Mouse (Mus musculus) midbrain, embryonic 12.5 days (tissue): ENCODE results near the gene Ep300. TPM values are rescaled to one million over a fixed set of nuclear protein-coding genes. Genes with fewer than 3 reads are reported as not detected.
A peak's percentile ranks its signal among the peaks of the same experiment; 100 is the strongest.

Experiments used
- ATAC-seq: fragments of 200-750 bp; cut with Nextera tagmentation; 2 replicates; pipeline ENCODE4 v1.8.0; 2017; ENCODE audit warnings: low read depth, moderate TSS enrichment, moderate library complexity; ENCODE audit not compliant: low FRiP score
- H3K27ac ChIP-seq: fragments of 300-500 bp; sonication (generic); replicated peaks from 2 replicates; pipeline ENCODE4 v1.5.1; 2016; ENCODE audit warnings: mild to moderate bottlenecking
- H3K27me3 ChIP-seq: fragments of 300-500 bp; sonication (generic); 2 replicates; pipeline ENCODE4 v1.6.1; 2016; ENCODE audit warnings: mild to moderate bottlenecking
- H3K36me3 ChIP-seq: fragments of 300-500 bp; sonication (generic); 2 replicates; pipeline ENCODE4 v1.6.1; 2016
- H3K4me1 ChIP-seq: fragments of 300-500 bp; sonication (generic); 2 replicates; pipeline ENCODE4 v1.6.1; 2016
- H3K4me2 ChIP-seq: fragments of 300-500 bp; sonication (generic); replicated peaks from 2 replicates; pipeline ENCODE4 v1.6.1; 2016; ENCODE audit warnings: mild to moderate bottlenecking, moderate library complexity
- H3K4me3 ChIP-seq: fragments of 300-500 bp; sonication (generic); 2 replicates; pipeline ENCODE4 v1.5.1; 2016; ENCODE audit warnings: mild to moderate bottlenecking
- H3K9ac ChIP-seq: fragments of 300-500 bp; sonication (generic); replicated peaks from 2 replicates; pipeline ENCODE4 v1.6.1; 2016; ENCODE audit warnings: mild to moderate bottlenecking, moderate library complexity
- H3K9me3 ChIP-seq: fragments of 300-500 bp; sonication (generic); 2 replicates; pipeline ENCODE4 v1.6.1; 2016; ENCODE audit warnings: mild to moderate bottlenecking
- WGBS: fragments of 180-500 bp; shearing (Covaris S2); methylation state at CpG from one replicate; pipeline ENCODE4 v1.1.7; 2016; 5-methylcytosine and 5-hydroxymethylcytosine counted together
- polyA plus RNA-seq: library from polyadenylated mRNA; unstranded; fragments of >200 nt; fragmentation: Nextera tagmentation; extraction: Ambion mirVana; gene quantifications from 2 replicates; pipeline ENCODE4 v1.2.1, GENCODE M21; 2016

The Ep300 gene
- polyA plus RNA-seq: 27.2 and 30.9 TPM in 2 replicates

- H3K4me1 ChIP-seq: peaks cover 25% of the 10 kb centered on the region
- peaks cover 3% of the 10 kb centered on the region; the same call in 1 of the 2 replicates for H3K36me3 ChIP-seq
- peak within 1 kb of the TSS; percentile 82 for H3K4me2 ChIP-seq
- H3K27ac ChIP-seq: peak within 1 kb of the TSS; percentile 100
- H3K4me3 ChIP-seq: peak within 1 kb of the TSS; percentile 99
- peak; percentile 91 for ATAC-seq
- WGBS: under 1% methylated on average over 47 of the region's 68 CpGs
- no peaks in the 10 kb centered on the region for H3K9me3 ChIP-seq
- H3K9ac ChIP-seq: peak within 1 kb of the TSS; percentile 100
- no peaks in the 10 kb centered on the region for H3K27me3 ChIP-seq
These were observed at the start of gene Ep300 for GRCm38 (mm10) chr15:81584913-81585745. TSS of gene Ep300 (plus strand) at chr15:81585351.

DNA sequence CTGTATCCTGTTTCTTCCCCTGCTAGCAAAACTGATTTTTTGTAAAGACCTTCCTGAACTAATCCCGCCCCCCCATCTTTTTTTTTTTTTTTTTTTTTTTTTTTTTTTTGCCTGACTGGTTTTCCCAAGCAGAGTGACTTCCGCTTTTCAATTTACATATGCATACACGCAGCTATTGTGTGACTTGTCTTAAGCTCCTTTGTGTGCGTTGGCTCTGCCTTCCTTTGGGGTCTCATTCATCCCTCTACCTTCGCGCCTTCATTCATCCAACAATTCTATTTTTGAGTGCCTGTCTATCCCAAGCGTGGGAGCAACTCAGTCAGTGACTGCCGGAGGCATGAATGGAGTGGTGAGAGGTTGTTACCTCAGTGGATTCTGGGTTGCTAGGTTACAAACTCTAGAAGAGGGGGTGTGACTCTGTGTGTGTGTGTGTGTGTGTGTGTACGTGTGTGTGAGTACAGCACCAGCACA is 49.2 kb upstream of the Ep300 start:
- WGBS: 11% methylated on average over 9 of the region's 9 CpGs
- H3K27ac ChIP-seq: no peak overlapping the region
- H3K4me1 ChIP-seq: peaks cover 9% of the 10 kb centered on the region
- no peaks in the 10 kb centered on the region for H3K9me3 ChIP-seq
- H3K36me3 ChIP-seq: no peaks in the 10 kb centered on the region
- 0 out of 2 replicates have a peak overlapping the region, but pooled peaks have one; percentile 14 for H3K4me2 ChIP-seq
- peak; percentile 54; the same call in 1 of the 2 replicates for ATAC-seq
- H3K27me3 ChIP-seq: no peaks in the 10 kb centered on the region
- H3K4me3 ChIP-seq: no peak overlapping the region
- no peak overlapping the region for H3K9ac ChIP-seq

DNA sequence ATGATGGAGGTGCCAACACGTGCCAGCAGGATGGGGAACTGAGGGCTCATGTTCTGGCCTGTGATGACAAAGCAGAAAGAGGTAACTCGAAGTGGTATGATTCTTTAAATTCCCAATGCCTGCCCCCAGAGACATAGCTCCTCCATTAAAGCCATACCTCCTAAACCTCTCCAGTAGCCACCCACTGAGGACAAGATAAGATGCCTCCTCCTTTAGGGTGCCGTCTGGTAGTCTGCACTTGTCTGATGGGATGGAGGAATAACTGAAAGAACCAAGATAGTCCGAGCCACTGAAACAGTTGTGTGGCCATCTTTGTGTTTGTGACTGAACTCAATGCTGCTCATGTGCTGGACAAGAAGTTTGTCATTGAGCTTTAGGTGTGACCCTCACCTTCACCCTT is 47.0 kb upstream of the Ep300 start:
- WGBS: 89% methylated on average over 4 of the region's 4 CpGs
- Histone ChIP-seq H3K9ac (no peak overlapping the region), H3K27me3 (no peaks in the 10 kb centered on the region), H3K27ac (no peak overlapping the region), H3K4me3 (no peak overlapping the region), H3K4me2 (no peak overlapping the region), H3K36me3 (no peaks in the 10 kb centered on the region), H3K9me3 (no peaks in the 10 kb centered on the region), H3K4me1 (peaks cover 9% of the 10 kb centered on the region)
- no peak for ATAC-seq

- H3K27me3 ChIP-seq: no peaks in the 10 kb centered on the region
- no peak overlapping the region for H3K9ac ChIP-seq
- no peaks in the 10 kb centered on the region for H3K9me3 ChIP-seq
- ATAC-seq: no peak
- peaks cover 9% of the 10 kb centered on the region for H3K4me1 ChIP-seq
- H3K4me3 ChIP-seq: no peak overlapping the region
- H3K4me2 ChIP-seq: no peak overlapping the region
- H3K27ac ChIP-seq: no peak overlapping the region
- no peaks in the 10 kb centered on the region for H3K36me3 ChIP-seq
- 70% methylated on average over 2 of the region's 2 CpGs for WGBS
These were observed 45.6 kb upstream of the Ep300 start for GRCm38 (mm10) chr15:81539560-81539959.

GRCm38 (mm10) chr15:81544916-81545315 is 40.2 kb upstream of the Ep300 start:
- Histone ChIP-seq H3K4me2 (no peak overlapping the region), H3K27ac (no peak overlapping the region), H3K27me3 (no peaks in the 10 kb centered on the region), H3K4me3 (no peak overlapping the region), H3K36me3 (no peaks in the 10 kb centered on the region), H3K4me1 (no peaks in the 10 kb centered on the region), H3K9ac (no peak overlapping the region), H3K9me3 (no peaks in the 10 kb centered on the region)
- WGBS: 92% methylated on average over 2 of the region's 2 CpGs
- ATAC-seq: no peak

GRCm38 (mm10) chr15:81545387-81546176 is 39.6 kb upstream of the Ep300 start:
- Histone ChIP-seq H3K4me2 (no peak overlapping the region), H3K27ac (no peak overlapping the region), H3K4me3 (no peak overlapping the region), H3K9me3 (no peaks in the 10 kb centered on the region), H3K27me3 (no peaks in the 10 kb centered on the region), H3K9ac (no peak overlapping the region), H3K4me1 (no peaks in the 10 kb centered on the region), H3K36me3 (no peaks in the 10 kb centered on the region)
- no peak for ATAC-seq
- 84% methylated on average over 5 of the region's 5 CpGs for WGBS

GRCm38 (mm10) chr15:81553455-81553854 is 31.7 kb upstream of the Ep300 start:
- WGBS: 84% methylated on average over 1 of the region's 1 CpGs
- Histone ChIP-seq H3K9me3 (no peaks in the 10 kb centered on the region), H3K27ac (no peak overlapping the region), H3K4me2 (no peak overlapping the region), H3K27me3 (no peaks in the 10 kb centered on the region), H3K9ac (no peak overlapping the region), H3K36me3 (no peaks in the 10 kb centered on the region), H3K4me1 (no peaks in the 10 kb centered on the region), H3K4me3 (no peak overlapping the region)
- no peak for ATAC-seq

GRCm38 (mm10) chr15:81554558-81555297 is 30.4 kb upstream of the Ep300 start:
- no peaks in the 10 kb centered on the region for H3K9me3 ChIP-seq
- no peak overlapping the region for H3K27ac ChIP-seq
- H3K27me3 ChIP-seq: no peaks in the 10 kb centered on the region
- no peak overlapping the region for H3K4me3 ChIP-seq
- H3K9ac ChIP-seq: no peak overlapping the region
- ATAC-seq: no peak
- no peaks in the 10 kb centered on the region for H3K36me3 ChIP-seq
- no peaks in the 10 kb centered on the region for H3K4me1 ChIP-seq
- WGBS: 82% methylated on average over 18 of the region's 18 CpGs
- no peak overlapping the region for H3K4me2 ChIP-seq

DNA sequence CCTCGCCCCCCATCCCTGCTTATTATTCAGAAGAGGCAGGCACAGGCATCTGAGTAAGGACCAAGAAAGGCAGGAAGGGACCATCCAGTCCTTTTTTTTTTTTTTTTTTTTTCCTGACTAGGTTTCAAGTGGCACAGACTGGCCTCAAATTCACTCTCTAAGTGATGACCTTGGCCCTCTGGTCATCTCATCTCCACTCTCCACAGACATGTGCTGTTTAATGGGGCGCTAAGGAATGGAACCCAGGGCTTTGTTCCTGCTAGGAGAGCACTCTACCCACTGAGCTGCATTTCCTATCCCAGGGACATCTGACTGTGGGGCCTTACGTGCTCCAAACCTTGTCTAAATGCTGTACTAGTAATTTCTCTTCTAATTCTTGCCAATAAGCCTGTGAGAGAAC is 29.2 kb upstream of the Ep300 start:
- H3K4me2 ChIP-seq: no peak overlapping the region
- no peaks in the 10 kb centered on the region for H3K4me1 ChIP-seq
- H3K9ac ChIP-seq: no peak overlapping the region
- H3K36me3 ChIP-seq: no peaks in the 10 kb centered on the region
- H3K9me3 ChIP-seq: no peaks in the 10 kb centered on the region
- no peak for ATAC-seq
- H3K27me3 ChIP-seq: no peaks in the 10 kb centered on the region
- no peak overlapping the region for H3K27ac ChIP-seq
- WGBS: 78% methylated on average over 3 of the region's 3 CpGs
- H3K4me3 ChIP-seq: no peak overlapping the region

GRCm38 (mm10) chr15:81561501-81561900 is 23.6 kb upstream of the Ep300 start:
- Histone ChIP-seq H3K9ac (no peak overlapping the region), H3K4me3 (no peak overlapping the region), H3K27ac (no peak overlapping the region), H3K9me3 (no peaks in the 10 kb centered on the region), H3K36me3 (no peaks in the 10 kb centered on the region), H3K4me2 (no peak overlapping the region), H3K4me1 (no peaks in the 10 kb centered on the region), H3K27me3 (no peaks in the 10 kb centered on the region)
- WGBS: 69% methylated on average over 3 of the region's 3 CpGs
- ATAC-seq: no peak

DNA sequence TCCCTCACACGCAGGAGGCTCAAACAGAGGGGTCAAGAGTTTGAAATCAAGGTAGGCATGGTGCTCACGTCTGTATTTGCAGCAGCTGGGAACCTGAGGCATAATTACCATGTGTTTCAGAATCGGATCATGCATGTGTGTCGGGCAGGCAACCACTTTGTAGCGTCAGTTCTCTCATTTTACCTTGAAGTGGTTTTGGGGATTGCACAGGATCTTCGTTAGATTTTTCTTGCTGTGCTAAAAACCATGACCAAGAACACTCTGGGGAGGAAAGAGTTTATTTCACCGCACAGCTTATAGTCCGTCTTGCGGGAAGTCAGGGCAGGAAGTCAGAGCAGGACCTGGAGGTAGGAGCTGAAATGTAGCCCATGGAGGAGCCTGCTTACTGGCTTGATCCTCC is 23.2 kb upstream of the Ep300 start:
- Histone ChIP-seq H3K4me2 (no peak overlapping the region), H3K9ac (no peak overlapping the region), H3K4me1 (no peaks in the 10 kb centered on the region), H3K4me3 (no peak overlapping the region), H3K27me3 (no peaks in the 10 kb centered on the region), H3K27ac (no peak overlapping the region), H3K9me3 (no peaks in the 10 kb centered on the region), H3K36me3 (no peaks in the 10 kb centered on the region)
- 81% methylated on average over 9 of the region's 9 CpGs for WGBS
- no peak for ATAC-seq
